Mouse (Mus musculus): ENCODE measurements around the gene Taar8c.
"Not testable (repeated sequence)": the region's sequence is repeated elsewhere in the genome, so short reads cannot be mapped to it uniquely, and the experiment has no call there.

Taar8c gene

DNA sequence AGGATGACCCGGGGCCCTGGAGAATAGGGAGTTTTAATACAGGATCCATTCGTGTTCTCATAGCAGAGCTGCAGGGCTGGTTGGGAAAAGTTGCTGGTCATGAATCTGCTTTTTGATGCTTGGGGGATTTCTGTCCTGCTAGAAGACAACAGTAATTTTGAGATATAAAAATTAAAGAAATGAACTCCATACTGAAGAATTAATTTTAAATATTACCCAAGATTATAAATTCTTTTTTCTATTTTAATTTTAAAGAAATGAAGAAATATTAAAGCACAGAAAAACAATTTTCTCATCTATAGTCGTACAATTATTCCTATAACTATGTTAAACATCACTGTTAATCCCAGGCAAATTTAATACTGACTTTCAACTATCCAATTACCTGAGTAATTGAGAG lies at the start of gene Taar8c:
Gene Taar8c (minus strand): TSS at position 101 of the 400 bp plus-strand sequence.
- not testable (repeated sequence) for DNase-seq (ENCODE audit: low read depth, low spot score)

DNA sequence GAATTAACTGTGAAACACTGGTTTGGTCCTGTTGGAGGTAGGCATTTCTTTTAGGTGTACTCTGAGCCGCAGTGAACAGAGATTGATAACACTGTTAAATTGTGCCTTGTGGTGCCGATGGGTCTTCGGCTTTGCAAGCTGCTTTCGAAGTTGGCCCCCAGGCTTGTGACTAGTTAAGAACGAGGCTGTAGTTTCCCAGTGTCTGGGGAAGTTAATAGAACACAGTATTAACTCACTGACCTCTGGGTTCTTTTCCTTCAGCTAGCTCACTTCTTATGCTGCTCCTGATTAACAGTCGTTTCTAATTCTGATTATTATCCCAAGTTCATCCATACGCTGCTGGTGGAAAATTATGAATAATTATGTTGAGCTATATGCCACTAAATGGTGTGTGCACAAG lies 48.4 kb upstream of the Taar8c start:
- DNase-seq (ENCODE audit: low read depth, low spot score) = no peak

DNA sequence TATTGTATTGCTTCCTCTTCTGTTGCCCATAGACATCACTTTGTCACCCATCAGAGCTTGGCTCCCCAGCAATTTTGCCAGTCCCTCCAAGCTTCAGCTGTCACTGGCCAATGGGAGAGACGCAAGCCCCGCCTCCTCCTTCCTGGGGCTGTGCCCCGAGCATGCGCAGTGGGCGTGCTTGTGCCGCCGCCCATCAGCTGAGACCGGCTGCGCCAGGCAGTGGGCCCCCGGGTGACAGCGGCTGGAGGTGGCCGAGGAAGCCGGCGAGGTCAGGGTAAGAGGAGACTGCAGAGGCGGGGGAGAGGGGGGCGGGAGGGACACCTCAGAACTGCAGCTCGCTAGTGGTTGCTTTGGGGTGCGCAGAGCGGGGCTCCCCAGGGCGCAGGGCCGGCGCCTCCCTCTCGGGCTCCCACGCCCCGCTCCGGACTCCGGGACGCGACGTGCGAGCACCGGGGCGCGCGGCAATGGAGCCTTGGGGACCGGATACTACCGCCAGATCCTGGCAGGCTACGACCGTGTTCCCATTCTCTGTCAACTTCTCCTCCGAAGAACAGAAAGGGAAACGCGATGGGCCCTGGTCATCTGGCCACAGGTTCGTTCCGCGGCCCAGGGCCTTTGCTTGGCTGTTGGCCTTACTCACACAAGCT lies 47.5 kb upstream of the Taar8c start, which contains the start of gene Stx7:
Gene Stx7 (plus strand): TSS at position 168 of the 647 bp plus-strand sequence.
- peak; percentile 83 for DNase-seq (ENCODE audit: low read depth, low spot score)

DNA sequence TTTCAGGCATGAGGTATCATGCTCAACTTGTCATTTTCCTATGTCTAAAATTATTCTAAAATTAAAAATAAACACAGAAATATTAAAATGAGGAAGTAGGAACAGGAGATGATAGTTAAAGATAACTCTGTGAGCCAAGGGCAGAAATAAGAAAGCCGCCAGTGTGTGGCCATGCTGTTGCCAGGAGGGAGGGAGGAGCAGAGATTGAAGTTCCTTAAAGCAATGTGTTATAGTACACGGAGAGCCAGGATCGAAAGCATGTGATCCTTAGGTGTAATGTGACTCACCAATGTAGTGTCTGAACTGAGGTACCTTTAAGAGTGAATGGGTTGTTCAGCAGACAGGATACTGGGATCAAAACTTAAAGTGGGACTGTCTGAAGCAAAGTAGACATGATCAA lies 41.0 kb upstream of the Taar8c start:
- no peak for DNase-seq (ENCODE audit: low read depth, low spot score)

DNA sequence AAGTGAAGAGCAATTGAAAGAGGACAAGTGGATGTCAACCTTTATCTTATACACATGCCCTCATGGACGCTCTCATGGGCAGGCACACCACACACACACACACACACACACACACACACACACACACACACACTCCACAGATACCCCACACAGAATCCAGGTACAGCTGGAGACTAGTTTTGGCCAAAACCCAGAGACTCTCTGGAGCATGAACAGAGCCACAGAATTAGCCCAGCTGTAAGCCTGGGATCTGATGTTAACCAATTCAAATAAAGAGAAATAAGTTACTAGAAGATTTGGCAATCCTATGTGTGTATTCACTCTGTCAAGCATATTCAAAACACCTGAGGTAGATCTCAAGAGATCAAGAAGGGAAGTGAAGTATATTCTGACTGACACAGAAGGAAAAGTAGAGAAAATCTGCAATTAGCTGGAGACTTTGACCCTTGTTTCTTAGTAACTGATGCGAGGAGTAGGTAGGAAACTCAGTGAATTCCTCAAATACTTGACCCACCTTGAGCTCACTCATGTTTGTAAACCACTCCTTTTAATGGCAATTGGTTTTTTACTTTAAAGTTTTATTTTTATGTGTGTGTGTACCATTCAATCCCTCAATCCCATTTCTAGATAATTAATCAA lies 37.0 kb upstream of the Taar8c start:
- DNase-seq (ENCODE audit: low read depth, low spot score) = no peak

DNA sequence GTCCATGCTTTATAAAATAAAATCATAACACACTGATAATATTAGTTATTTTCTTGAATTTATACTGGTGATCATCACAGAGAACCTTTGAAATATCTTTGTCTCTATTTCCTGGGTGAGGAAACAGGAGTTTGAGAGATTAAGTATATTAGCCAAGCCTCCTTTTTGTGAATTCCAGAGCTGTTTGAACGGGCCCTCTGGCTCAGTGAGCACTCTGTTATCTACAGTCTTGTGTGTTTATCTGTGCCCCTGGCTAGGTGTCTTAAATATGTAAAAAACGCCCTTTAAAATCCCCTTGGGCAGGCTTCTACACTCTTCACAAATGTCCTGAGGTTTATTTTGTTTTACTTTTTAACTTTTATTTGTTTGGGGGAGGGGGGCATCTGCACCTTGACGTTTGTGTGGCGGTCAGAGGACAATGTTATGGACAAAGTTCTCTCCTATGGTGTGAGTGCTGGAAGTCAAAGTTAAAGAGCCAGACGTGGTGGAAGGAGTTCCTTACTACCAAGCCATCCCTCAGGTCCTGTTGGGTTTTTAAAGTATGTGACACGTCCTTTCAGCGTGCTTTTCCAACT lies 32.4 kb upstream of the Taar8c start:
- DNase-seq (ENCODE audit: low read depth, low spot score) = no peak

DNA sequence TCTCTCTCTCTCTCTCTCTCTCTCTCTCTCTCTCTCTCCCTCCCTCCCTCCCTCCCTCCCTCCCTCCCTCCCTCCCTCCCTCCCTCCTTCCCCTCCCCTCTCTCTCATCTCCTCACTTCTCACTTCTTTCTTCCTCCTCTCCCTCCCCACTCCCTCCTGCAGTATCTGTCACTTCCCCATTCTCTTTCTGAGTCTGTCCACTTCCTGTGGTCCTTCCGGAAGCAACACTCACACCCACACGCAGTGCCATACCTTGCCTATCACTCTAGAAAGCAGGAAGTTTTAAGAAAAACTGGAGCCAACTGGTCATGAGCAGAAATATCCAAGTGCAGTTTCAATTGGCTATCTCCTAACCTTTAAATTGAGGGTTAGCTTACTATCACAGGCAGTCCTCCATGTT lies 31.4 kb upstream of the Taar8c start:
- DNase-seq (ENCODE audit: low read depth, low spot score) = no peak

DNA sequence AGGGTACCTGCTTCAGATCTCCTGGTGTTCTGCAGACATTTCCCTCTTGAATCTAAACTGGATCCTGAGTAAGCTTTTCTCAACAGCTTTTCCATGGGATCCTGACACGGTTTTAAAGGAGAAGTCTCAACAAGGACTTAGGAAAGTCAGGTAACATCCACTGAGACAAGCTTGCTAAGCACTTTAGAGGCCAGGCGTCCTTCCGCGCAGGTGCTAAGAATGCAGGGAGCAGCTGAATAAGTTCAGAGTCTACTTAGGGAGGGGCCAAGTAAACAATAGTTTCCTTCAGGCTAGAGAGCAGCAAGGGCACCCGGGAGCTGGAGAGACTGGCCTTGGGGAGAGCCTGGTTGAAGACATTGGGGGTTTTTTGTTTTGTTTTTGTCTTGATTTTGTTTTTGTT lies 30.6 kb upstream of the Taar8c start:
- DNase-seq (ENCODE audit: low read depth, low spot score) = no peak

DNA sequence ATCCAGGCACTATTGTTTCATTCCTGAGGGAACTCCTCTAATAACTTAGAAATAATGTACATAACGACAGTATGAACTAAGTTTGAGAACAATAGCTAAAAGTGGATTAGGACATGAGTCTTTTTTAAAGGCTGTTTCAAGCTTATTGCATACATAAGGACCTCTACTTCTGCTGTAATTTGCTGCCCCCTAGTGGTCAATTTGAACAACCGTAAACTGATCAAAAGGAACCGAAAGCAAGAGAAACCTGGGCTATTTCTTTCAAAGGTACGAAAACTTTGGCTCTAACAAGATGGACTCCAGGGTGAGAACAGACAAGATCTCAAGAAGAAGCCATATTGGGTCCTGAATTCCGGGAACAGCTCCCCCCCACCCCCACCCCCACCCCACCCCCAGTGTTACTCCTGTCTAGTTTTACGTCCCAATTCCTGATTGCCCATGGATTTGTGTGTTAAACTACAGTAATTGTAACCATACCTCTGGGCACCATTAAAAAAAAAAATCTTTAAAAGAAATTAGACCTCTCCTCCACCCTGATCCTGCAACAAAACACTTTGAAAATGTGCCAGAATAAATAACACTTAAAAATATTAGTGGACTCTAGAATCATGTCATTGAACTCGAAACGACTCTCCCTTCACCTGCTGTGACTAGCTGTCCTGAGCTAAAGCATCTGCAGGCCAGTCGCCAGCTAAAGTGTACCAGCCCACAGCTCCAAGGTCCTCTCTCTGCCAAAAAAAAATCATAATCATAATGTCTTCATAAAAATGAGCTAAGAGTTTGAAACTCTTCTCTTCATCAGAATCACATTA lies 29.9 kb upstream of the Taar8c start:
- DNase-seq (ENCODE audit: low read depth, low spot score) = peak; percentile 52

DNA sequence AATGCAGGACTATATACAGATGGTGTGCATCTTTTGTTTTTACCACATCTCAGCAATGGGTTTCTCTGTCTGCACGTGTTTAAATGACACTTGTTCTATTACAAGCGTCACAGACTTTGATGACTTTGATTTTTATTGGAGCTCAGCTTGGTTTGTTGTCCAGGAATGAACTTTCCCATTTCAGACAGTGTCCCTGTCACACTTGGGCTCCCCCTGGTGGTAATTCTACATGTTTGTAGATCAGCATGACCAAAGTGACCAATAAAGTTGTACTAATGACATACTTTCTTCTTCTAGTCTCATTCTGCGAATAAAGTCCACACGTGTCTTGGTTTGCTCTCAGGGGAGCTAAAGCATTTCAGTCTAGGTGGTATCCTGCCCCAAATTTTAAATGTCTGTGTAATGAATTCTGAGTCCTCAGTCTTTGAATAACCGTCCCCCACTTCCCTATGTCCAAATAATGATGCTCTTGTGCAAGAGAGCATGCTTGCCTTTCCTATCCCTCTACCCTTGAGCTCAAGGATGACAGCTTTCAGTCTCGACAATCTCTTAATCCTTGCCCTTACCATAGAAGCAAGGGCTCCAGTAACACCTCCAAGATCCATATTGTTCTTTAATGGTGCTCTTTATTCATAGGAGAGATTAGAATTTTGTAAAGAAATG lies 9.5 kb upstream of the Taar8c start:
- DNase-seq (ENCODE audit: low read depth, low spot score) = peak; percentile 49

DNA sequence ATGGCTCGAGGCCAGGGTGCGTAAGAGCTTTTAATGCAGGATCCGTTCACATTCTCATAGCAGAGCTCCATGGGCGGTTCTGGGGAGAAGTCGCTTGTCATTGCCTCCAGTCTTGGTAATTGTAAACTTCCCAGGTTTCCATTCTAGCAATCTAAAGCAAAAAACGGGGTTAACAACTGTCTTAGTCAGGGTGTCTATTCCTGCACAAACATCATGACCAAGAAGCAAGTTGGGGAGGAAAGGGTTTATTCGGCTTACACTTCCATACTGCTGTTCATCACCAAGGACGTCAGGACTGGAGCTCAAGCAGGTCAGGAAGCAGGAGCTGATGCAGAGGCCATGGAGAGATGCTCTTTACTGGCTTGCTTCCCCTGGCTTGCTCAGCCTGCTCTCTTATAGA lies 7.7 kb upstream of the Taar8c start, which contains the start of gene Taar9:
Gene Taar9 (minus strand): TSS at position 101 of the 400 bp plus-strand sequence.
- not testable (repeated sequence) for DNase-seq (ENCODE audit: low read depth, low spot score)

DNA sequence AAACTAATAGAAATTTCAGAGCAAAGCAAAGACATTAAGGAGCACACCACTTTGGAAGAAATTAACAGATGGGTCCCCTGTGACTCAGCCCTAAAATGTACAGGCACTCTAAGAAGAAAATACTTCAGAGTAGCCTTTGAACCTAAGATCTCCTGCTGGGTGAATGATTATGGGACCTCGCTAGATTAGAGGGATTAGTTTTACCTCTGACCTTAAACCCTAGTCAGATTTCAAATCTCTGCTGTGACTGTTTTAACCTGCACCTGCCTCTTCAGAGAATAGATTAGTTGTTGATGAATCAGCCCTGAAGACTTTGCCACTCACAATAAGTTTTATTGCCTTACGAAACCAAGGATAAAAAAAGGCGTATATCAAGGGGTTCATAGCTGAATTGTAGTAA lies 6.5 kb upstream of the Taar8c start:
- DNase-seq (ENCODE audit: low read depth, low spot score) = no peak

DNA sequence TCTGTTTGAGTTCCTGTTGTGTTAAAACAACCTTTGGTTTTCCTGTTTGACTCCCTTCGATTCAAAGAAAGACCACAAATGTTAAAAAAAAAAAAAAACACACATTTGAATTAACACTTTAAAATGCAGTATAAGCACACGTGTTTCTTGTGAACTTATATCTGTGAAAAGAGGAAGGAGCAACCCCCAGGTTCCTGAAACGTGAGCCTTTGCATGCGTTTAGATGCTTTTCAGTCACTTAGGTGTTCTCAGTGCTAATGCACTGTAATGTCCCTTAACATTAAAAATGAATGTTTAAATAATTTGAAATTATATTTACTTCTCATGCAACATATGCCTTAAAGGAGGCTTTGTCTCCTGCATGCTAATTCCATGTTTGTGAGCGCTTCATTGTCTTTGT lies 6.0 kb upstream of the Taar8c start:
- DNase-seq (ENCODE audit: low read depth, low spot score) = no peak

DNA sequence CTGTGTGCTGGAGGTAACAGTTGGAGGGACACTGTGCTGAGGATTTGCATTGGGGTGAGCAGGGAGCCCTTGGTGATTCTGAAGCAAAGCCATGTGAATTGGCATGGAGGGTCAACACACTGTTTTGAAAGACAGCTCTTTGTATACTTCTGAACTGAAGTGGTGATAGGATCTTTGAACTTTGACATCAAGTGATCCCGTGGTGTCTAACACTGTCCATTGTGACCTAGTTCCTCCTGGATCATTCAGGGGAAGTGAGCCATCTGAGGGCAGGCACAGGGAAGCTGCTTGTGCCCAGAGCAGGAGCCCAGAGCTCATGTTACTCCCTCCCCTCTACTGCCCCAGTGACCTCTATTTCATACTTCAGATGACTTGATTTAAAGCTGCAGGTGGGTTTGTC lies 1.6 kb upstream of the Taar8c start:
- not testable (repeated sequence) for DNase-seq (ENCODE audit: low read depth, low spot score)

DNA sequence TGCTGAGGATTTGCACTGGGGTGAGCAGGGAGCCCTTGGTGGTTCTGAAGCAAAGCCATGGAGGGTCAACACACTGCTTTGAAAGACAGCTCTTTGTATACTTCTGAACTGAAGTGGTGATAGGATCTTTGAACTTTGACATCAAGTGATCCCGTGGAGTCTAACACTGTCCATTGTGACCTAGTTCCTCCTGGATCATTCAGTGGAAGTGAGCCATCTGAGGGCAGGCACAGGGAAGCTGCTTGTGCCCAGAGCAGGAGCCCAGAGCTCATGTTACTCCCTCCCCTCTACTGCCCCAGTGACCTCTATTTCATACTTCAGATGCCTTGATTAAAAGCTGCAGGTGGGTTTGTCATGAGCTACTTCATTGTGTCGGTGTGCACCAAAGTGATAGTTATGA lies 4.7 kb downstream of the Taar8c start:
- DNase-seq (ENCODE audit: low read depth, low spot score) = not testable (repeated sequence)

DNA sequence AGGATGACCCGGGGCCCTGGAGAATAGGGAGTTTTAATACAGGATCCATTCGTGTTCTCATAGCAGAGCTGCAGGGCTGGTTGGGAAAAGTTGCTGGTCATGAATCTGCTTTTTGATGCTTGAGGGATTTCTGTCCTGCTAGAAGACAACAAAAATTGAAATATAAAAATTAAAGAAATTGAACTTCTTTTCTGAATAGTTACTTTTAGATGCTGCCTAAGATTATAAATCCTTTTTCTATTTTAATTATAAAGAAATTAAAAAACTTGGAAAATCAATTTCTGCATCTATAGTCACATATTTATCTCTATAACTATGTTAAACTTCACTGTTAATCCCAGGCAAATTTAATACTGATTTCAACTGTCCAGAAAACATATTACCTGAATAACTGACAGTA lies 9.5 kb downstream of the Taar8c start, which contains the start of gene Taar8b:
Gene Taar8b (minus strand): TSS at position 101 of the 400 bp plus-strand sequence.
- DNase-seq (ENCODE audit: low read depth, low spot score) = no peak

DNA sequence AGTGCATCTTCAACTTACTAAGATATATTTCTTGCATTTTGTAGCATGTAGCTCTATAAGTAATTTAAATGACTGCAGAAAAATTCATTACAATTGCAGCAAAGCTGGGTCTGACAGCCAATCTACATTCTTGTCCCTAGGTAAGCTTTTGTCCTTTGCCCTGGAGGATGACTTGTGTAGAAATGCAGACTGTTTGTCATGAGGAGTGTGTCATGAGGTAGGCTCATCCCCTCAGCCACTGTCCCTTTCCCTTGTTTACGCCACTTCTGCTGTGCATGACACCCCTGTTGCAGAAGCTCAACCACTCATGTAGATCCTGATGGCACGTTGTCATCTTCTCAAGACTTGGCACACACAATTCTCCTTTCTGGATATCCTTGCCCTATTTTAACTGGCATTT lies 14.5 kb downstream of the Taar8c start:
- DNase-seq (ENCODE audit: low read depth, low spot score) = no peak

DNA sequence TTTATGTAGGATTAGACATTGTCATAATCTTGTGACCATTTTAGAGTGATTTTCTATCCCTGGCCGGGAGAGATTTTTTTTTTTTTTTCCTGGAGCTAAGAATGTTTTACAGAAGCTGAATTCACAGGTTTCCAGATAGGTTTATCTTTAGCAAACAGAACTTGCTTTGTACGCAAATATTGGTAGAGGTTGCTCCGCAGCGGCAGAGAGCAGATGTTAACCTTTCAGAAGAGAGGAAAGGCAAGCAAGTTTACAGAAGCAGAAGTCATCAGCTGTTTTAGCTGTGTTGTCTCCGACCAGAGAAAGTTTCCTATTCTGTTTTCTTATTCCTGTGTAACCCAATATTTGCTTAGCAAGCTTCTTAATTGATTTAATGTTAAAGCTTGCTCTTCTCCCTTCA lies 15.2 kb downstream of the Taar8c start:
- no peak for DNase-seq (ENCODE audit: low read depth, low spot score)

DNA sequence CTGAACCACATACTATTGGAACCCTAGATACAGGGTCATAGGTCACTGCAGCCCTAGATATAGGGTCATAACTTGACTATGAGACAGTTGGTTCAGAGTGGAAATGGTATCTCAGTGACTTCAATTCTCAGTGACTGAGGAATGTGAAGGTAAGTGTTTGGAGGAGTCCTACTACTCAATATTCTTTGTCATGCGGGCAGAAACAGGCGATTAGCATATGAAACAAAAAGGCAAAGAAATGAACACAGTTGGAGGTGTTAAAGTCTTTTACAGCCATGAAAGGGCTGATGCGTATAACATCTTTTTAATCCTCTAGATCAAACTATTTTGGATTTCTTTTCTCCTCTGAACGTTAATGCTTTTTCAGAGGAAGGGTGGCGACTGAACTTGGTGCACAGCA lies 15.8 kb downstream of the Taar8c start:
- DNase-seq (ENCODE audit: low read depth, low spot score) = no peak

DNA sequence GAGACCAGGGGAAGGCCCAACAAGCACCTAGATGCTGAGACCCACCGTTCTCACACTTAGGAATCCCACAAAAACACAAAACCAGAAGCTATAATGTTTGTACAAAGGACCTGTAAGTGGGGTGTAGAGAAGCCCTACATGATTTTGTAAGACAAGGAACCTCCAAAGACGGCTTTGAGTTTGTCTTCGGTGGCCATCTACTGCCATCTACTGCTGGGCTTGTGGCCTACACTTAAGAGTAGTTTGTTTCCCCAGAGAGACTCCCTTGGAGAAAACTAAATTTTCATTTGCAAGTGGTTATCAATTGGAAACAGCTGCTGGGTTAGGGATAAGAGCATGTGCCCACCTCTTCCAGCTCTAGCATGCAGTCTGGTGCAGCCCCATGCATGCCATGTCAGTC lies 21.5 kb downstream of the Taar8c start:
- peak; percentile 13 for DNase-seq (ENCODE audit: low read depth, low spot score)

DNA sequence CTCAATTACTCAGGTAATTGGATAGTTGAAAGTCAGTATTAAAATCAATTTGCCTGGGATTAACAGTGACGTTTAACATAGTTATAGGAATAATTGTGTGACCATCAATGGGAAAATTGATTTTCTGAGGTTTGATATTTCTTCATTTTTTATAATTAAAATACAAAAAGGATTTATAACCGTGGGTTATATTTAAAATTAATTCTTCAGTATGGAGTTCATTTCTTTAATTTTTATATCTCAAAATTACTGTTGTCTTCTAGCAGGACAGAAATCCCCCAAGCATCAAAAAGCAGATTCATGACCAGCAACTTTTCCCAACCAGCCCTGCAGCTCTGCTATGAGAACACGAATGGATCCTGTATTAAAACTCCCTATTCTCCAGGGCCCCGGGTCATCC lies 25.5 kb downstream of the Taar8c start, which contains the start of gene Taar8a:
Gene Taar8a (plus strand): TSS at position 301 of the 400 bp plus-strand sequence.
- DNase-seq (ENCODE audit: low read depth, low spot score) = not testable (repeated sequence)

Data from retina, postnatal 7 days (tissue).